Mouse (Mus musculus): ENCODE results near the gene Map3k14. TPM values are rescaled to one million over a fixed set of nuclear protein-coding genes. Genes with fewer than 3 reads are reported as not detected.
A peak's percentile ranks its signal among the peaks of the same experiment; 100 is the strongest.

The Map3k14 gene
- polyA plus RNA-seq, 1 experiment from 2014 or later, result 4.8 TPM

- peak overlapping the region; percentile 47 for H3K4me3 ChIP-seq (ENCODE audit: low read length)
- WGBS, result 2% methylated on average over 58 of the region's 59 CpGs
- peak overlapping the region; percentile 77 for H3K4me2 ChIP-seq (replicated peaks; ENCODE audit: low read depth, low read length)
- H3K27ac ChIP-seq (ENCODE audit: low read depth, low read length), result no peak overlapping the region
- peaks cover 11% of the 10 kb centered on the region for H3K4me1 ChIP-seq (ENCODE audit: control insufficient read depth, insufficient read depth, low read length)
- no peaks in the 10 kb centered on the region for H3K36me3 ChIP-seq (ENCODE audit: control insufficient read depth, insufficient read depth, low read length)
- peaks cover 64% of the 10 kb centered on the region for H3K27me3 ChIP-seq (ENCODE audit: control insufficient read depth, insufficient read depth, low read length)
- peak; percentile 59 for ATAC-seq (ENCODE audit: low FRiP score, low TSS enrichment)
- no peaks in the 10 kb centered on the region for H3K9me3 ChIP-seq (ENCODE audit: control insufficient read depth, low read length)
- peak overlapping the region; percentile 47 for H3K9ac ChIP-seq (ENCODE audit: low read depth, low read length)
Measured at GRCm38 (mm10) chr11:103198911-103199803, 68.1 kb downstream of the Map3k14 start.

- H3K27me3 ChIP-seq (ENCODE audit: control insufficient read depth, insufficient read depth, low read length), result peaks cover 72% of the 10 kb centered on the region
- peak overlapping the region; percentile 77; the same call in 1 of the 2 replicates for H3K4me2 ChIP-seq (replicated peaks; ENCODE audit: low read depth, low read length)
- no peak for ATAC-seq (ENCODE audit: low FRiP score, low TSS enrichment)
- WGBS, result 2% methylated on average over 16 of the region's 16 CpGs
- no peak overlapping the region for H3K27ac ChIP-seq (ENCODE audit: low read depth, low read length)
- peaks cover 12% of the 10 kb centered on the region for H3K4me1 ChIP-seq (ENCODE audit: control insufficient read depth, insufficient read depth, low read length)
- no peaks in the 10 kb centered on the region for H3K36me3 ChIP-seq (ENCODE audit: control insufficient read depth, insufficient read depth, low read length)
- H3K9me3 ChIP-seq (ENCODE audit: control insufficient read depth, low read length), result no peaks in the 10 kb centered on the region
- H3K9ac ChIP-seq (ENCODE audit: low read depth, low read length), result no peak overlapping the region
- H3K4me3 ChIP-seq (ENCODE audit: low read length), result peak overlapping the region; percentile 47; the same call in 1 of the 2 replicates
Measured at GRCm38 (mm10) chr11:103198339-103198738, 68.9 kb downstream of the Map3k14 start.

- Histone ChIP-seq H3K9ac (ENCODE audit: low read depth, low read length) (no peak overlapping the region), H3K27ac (ENCODE audit: low read depth, low read length) (no peak overlapping the region), H3K4me2 (replicated peaks; ENCODE audit: low read depth, low read length) (no peak overlapping the region), H3K9me3 (ENCODE audit: control insufficient read depth, low read length) (no peaks in the 10 kb centered on the region), H3K4me1 (ENCODE audit: control insufficient read depth, insufficient read depth, low read length) (peaks cover 22% of the 10 kb centered on the region), H3K4me3 (ENCODE audit: low read length) (no peak overlapping the region), H3K36me3 (ENCODE audit: control insufficient read depth, insufficient read depth, low read length) (no peaks in the 10 kb centered on the region), H3K27me3 (ENCODE audit: control insufficient read depth, insufficient read depth, low read length) (peaks cover 82% of the 10 kb centered on the region)
- no peak for ATAC-seq (ENCODE audit: low FRiP score, low TSS enrichment)
- 69% methylated on average over 4 of the region's 4 CpGs for WGBS
Measured at GRCm38 (mm10) chr11:103197340-103197739, 69.9 kb downstream of the Map3k14 start.

- no peak overlapping the region for H3K9ac ChIP-seq (ENCODE audit: low read depth, low read length)
- no peak overlapping the region for H3K4me2 ChIP-seq (replicated peaks; ENCODE audit: low read depth, low read length)
- no peaks in the 10 kb centered on the region for H3K36me3 ChIP-seq (ENCODE audit: control insufficient read depth, insufficient read depth, low read length)
- H3K9me3 ChIP-seq (ENCODE audit: control insufficient read depth, low read length), result no peaks in the 10 kb centered on the region
- H3K4me1 ChIP-seq (ENCODE audit: control insufficient read depth, insufficient read depth, low read length), result peaks cover 22% of the 10 kb centered on the region
- 74% methylated on average over 5 of the region's 5 CpGs for WGBS
- H3K27me3 ChIP-seq (ENCODE audit: control insufficient read depth, insufficient read depth, low read length), result peaks cover 87% of the 10 kb centered on the region
- no peak overlapping the region for H3K27ac ChIP-seq (ENCODE audit: low read depth, low read length)
- H3K4me3 ChIP-seq (ENCODE audit: low read length), result no peak overlapping the region
- no peak for ATAC-seq (ENCODE audit: low FRiP score, low TSS enrichment)
Measured at GRCm38 (mm10) chr11:103195656-103196055, 71.6 kb downstream of the Map3k14 start.

- 68% methylated on average over 18 of the region's 18 CpGs for WGBS
Measured at GRCm38 (mm10) chr11:103195236-103195635, 72.0 kb downstream of the Map3k14 start.

GRCm38 (mm10) chr11:103193825-103194168 lies 73.5 kb downstream of the Map3k14 start:
- WGBS, result 41% methylated on average over 9 of the region's 9 CpGs
- Histone ChIP-seq H3K4me1 (ENCODE audit: control insufficient read depth, insufficient read depth, low read length) (peaks cover 12% of the 10 kb centered on the region), H3K9me3 (ENCODE audit: control insufficient read depth, low read length) (no peaks in the 10 kb centered on the region), H3K4me3 (ENCODE audit: low read length) (no peak overlapping the region), H3K27ac (ENCODE audit: low read depth, low read length) (no peak overlapping the region), H3K27me3 (ENCODE audit: control insufficient read depth, insufficient read depth, low read length) (peaks cover 69% of the 10 kb centered on the region), H3K4me2 (replicated peaks; ENCODE audit: low read depth, low read length) (no peak overlapping the region), H3K9ac (ENCODE audit: low read depth, low read length) (no peak overlapping the region), H3K36me3 (ENCODE audit: control insufficient read depth, insufficient read depth, low read length) (no peaks in the 10 kb centered on the region)
- no peak for ATAC-seq (ENCODE audit: low FRiP score, low TSS enrichment)

More at GRCm38 (mm10) chr11:103195236-103195635, 72.0 kb downstream of the Map3k14 start:
- no peak for ATAC-seq (ENCODE audit: low FRiP score, low TSS enrichment)
- Histone ChIP-seq H3K36me3 (ENCODE audit: control insufficient read depth, insufficient read depth, low read length) (no peaks in the 10 kb centered on the region), H3K27me3 (ENCODE audit: control insufficient read depth, insufficient read depth, low read length) (peaks cover 83% of the 10 kb centered on the region), H3K27ac (ENCODE audit: low read depth, low read length) (no peak overlapping the region), H3K9me3 (ENCODE audit: control insufficient read depth, low read length) (no peaks in the 10 kb centered on the region), H3K4me3 (ENCODE audit: low read length) (no peak overlapping the region), H3K4me2 (replicated peaks; ENCODE audit: low read depth, low read length) (no peak overlapping the region), H3K9ac (ENCODE audit: low read depth, low read length) (no peak overlapping the region), H3K4me1 (ENCODE audit: control insufficient read depth, insufficient read depth, low read length) (peaks cover 22% of the 10 kb centered on the region)

- Histone ChIP-seq H3K4me3 (ENCODE audit: low read length) (peak overlapping the region; percentile 27), H3K9ac (ENCODE audit: low read depth, low read length) (no peak overlapping the region), H3K27ac (ENCODE audit: low read depth, low read length) (no peak overlapping the region), H3K36me3 (ENCODE audit: control insufficient read depth, insufficient read depth, low read length) (no peaks in the 10 kb centered on the region), H3K9me3 (ENCODE audit: control insufficient read depth, low read length) (no peaks in the 10 kb centered on the region), H3K4me1 (ENCODE audit: control insufficient read depth, insufficient read depth, low read length) (peaks cover 11% of the 10 kb centered on the region), H3K27me3 (ENCODE audit: control insufficient read depth, insufficient read depth, low read length) (peaks cover 63% of the 10 kb centered on the region), H3K4me2 (replicated peaks; ENCODE audit: low read depth, low read length) (peak overlapping the region; percentile 43)
- 5% methylated on average over 43 of the region's 44 CpGs for WGBS
- ATAC-seq (ENCODE audit: low FRiP score, low TSS enrichment), result peak; percentile 33; the same call in 1 of the 2 replicates
Measured at GRCm38 (mm10) chr11:103192956-103193824, 74.1 kb downstream of the Map3k14 start.

- H3K9me3 ChIP-seq (ENCODE audit: control insufficient read depth, low read length), result no peaks in the 10 kb centered on the region
- peak overlapping the region; percentile 27 for H3K4me3 ChIP-seq (ENCODE audit: low read length)
- H3K9ac ChIP-seq (ENCODE audit: low read depth, low read length), result no peak overlapping the region
- peaks cover 55% of the 10 kb centered on the region for H3K27me3 ChIP-seq (ENCODE audit: control insufficient read depth, insufficient read depth, low read length)
- peaks cover 11% of the 10 kb centered on the region for H3K4me1 ChIP-seq (ENCODE audit: control insufficient read depth, insufficient read depth, low read length)
- peak; percentile 14; the same call in 1 of the 2 replicates for ATAC-seq (ENCODE audit: low FRiP score, low TSS enrichment)
- WGBS, result 13% methylated on average over 28 of the region's 28 CpGs
- peak overlapping the region; percentile 43 for H3K4me2 ChIP-seq (replicated peaks; ENCODE audit: low read depth, low read length)
- no peaks in the 10 kb centered on the region for H3K36me3 ChIP-seq (ENCODE audit: control insufficient read depth, insufficient read depth, low read length)
- no peak overlapping the region for H3K27ac ChIP-seq (ENCODE audit: low read depth, low read length)
Measured at GRCm38 (mm10) chr11:103192230-103192955, 74.9 kb downstream of the Map3k14 start.
